Mouse (Mus musculus): ENCODE data around the gene Dapk2. TPM values are rescaled to one million over a fixed set of nuclear protein-coding genes. Genes with fewer than 3 reads are reported as not detected.

Gene Dapk2
- polyA plus RNA-seq, 1 experiment from 2014 or later, result 22.8 TPM

GRCm38 (mm10) chr9:66158885-66159430 is 935 bp downstream of the Dapk2 start:
- Histone ChIP-seq H3K27me3 (ENCODE audit: control insufficient read depth, insufficient read depth, low read depth, low read length) (peaks cover 12% of the 10 kb centered on the region; the same call in 1 of the 2 replicates), H3K4me3 (ENCODE audit: low read length) (peak overlapping the region; percentile 55), H3K9ac (ENCODE audit: low read length) (no peak overlapping the region), H3K4me2 (ENCODE audit: low read depth, low read length) (peak overlapping the region; percentile 81), H3K9me3 (ENCODE audit: control insufficient read depth, low read length) (no peaks in the 10 kb centered on the region), H3K4me1 (replicated peaks; ENCODE audit: control insufficient read depth, insufficient read depth, low read length) (peaks cover 4% of the 10 kb centered on the region), H3K36me3 (ENCODE audit: control insufficient read depth, insufficient read depth, low read length) (no peaks in the 10 kb centered on the region), H3K27ac (ENCODE audit: low read length) (no peak overlapping the region)
- no peak for ATAC-seq (ENCODE audit: low read depth)
- 82% methylated on average over 6 of the region's 6 CpGs for WGBS

GRCm38 (mm10) chr9:66160155-66160554 is 2.1 kb downstream of the Dapk2 start:
- 92% methylated on average over 2 of the region's 2 CpGs for WGBS

GRCm38 (mm10) chr9:66162995-66163394 is 5.0 kb downstream of the Dapk2 start:
- 71% methylated on average over 9 of the region's 9 CpGs for WGBS
- no peak overlapping the region for H3K4me3 ChIP-seq (ENCODE audit: low read length)
- peaks cover 9% of the 10 kb centered on the region; the same call in 1 of the 2 replicates for H3K27me3 ChIP-seq (ENCODE audit: control insufficient read depth, insufficient read depth, low read depth, low read length)
- H3K27ac ChIP-seq (ENCODE audit: low read length), result no peak overlapping the region
- H3K4me2 ChIP-seq (ENCODE audit: low read depth, low read length), result no peak overlapping the region
- no peaks in the 10 kb centered on the region for H3K9me3 ChIP-seq (ENCODE audit: control insufficient read depth, low read length)
- ATAC-seq (ENCODE audit: low read depth), result no peak
- H3K36me3 ChIP-seq (ENCODE audit: control insufficient read depth, insufficient read depth, low read length), result no peaks in the 10 kb centered on the region
- no peaks in the 10 kb centered on the region; the same call in 1 of the 2 replicates for H3K4me1 ChIP-seq (replicated peaks; ENCODE audit: control insufficient read depth, insufficient read depth, low read length)
- H3K9ac ChIP-seq (ENCODE audit: low read length), result no peak overlapping the region

More at GRCm38 (mm10) chr9:66160155-66160554, 2.1 kb downstream of the Dapk2 start:
- Histone ChIP-seq H3K9ac (ENCODE audit: low read length) (no peak overlapping the region), H3K4me2 (ENCODE audit: low read depth, low read length) (no peak overlapping the region), H3K4me3 (ENCODE audit: low read length) (no peak overlapping the region), H3K9me3 (ENCODE audit: control insufficient read depth, low read length) (no peaks in the 10 kb centered on the region), H3K27ac (ENCODE audit: low read length) (no peak overlapping the region), H3K36me3 (ENCODE audit: control insufficient read depth, insufficient read depth, low read length) (no peaks in the 10 kb centered on the region), H3K4me1 (replicated peaks; ENCODE audit: control insufficient read depth, insufficient read depth, low read length) (peaks cover 4% of the 10 kb centered on the region), H3K27me3 (ENCODE audit: control insufficient read depth, insufficient read depth, low read depth, low read length) (peaks cover 12% of the 10 kb centered on the region; the same call in 1 of the 2 replicates)
- ATAC-seq (ENCODE audit: low read depth), result no peak

- no peak for ATAC-seq (ENCODE audit: low read depth)
- H3K27ac ChIP-seq (ENCODE audit: low read length), result no peak overlapping the region
- H3K4me1 ChIP-seq (replicated peaks; ENCODE audit: control insufficient read depth, insufficient read depth, low read length), result peaks cover 6% of the 10 kb centered on the region; the same call in 1 of the 2 replicates
- no peak overlapping the region for H3K9ac ChIP-seq (ENCODE audit: low read length)
- H3K4me3 ChIP-seq (ENCODE audit: low read length), result no peak overlapping the region
- WGBS, result 84% methylated on average over 5 of the region's 5 CpGs
- H3K27me3 ChIP-seq (ENCODE audit: control insufficient read depth, insufficient read depth, low read depth, low read length), result no peaks in the 10 kb centered on the region
- H3K4me2 ChIP-seq (ENCODE audit: low read depth, low read length), result no peak overlapping the region
- H3K36me3 ChIP-seq (ENCODE audit: control insufficient read depth, insufficient read depth, low read length), result no peaks in the 10 kb centered on the region
- no peaks in the 10 kb centered on the region for H3K9me3 ChIP-seq (ENCODE audit: control insufficient read depth, low read length)
Observed at GRCm38 (mm10) chr9:66167222-66167621, 9.2 kb downstream of the Dapk2 start.

- 9% methylated on average over 1 of the region's 1 CpGs for WGBS
- no peak for ATAC-seq (ENCODE audit: low read depth)
- H3K36me3 ChIP-seq (ENCODE audit: control insufficient read depth, insufficient read depth, low read length), result no peaks in the 10 kb centered on the region
- H3K9me3 ChIP-seq (ENCODE audit: control insufficient read depth, low read length), result no peaks in the 10 kb centered on the region
- H3K4me1 ChIP-seq (replicated peaks; ENCODE audit: control insufficient read depth, insufficient read depth, low read length), result peaks cover 9% of the 10 kb centered on the region
- no peak overlapping the region for H3K4me3 ChIP-seq (ENCODE audit: low read length)
- no peak overlapping the region for H3K4me2 ChIP-seq (ENCODE audit: low read depth, low read length)
- H3K27ac ChIP-seq (ENCODE audit: low read length), result no peak overlapping the region
- no peak overlapping the region for H3K9ac ChIP-seq (ENCODE audit: low read length)
- no peaks in the 10 kb centered on the region for H3K27me3 ChIP-seq (ENCODE audit: control insufficient read depth, insufficient read depth, low read depth, low read length)
Observed at GRCm38 (mm10) chr9:66168233-66168632, 10.2 kb downstream of the Dapk2 start.

- no peak overlapping the region for H3K9ac ChIP-seq (ENCODE audit: low read length)
- WGBS, result 61% methylated on average over 5 of the region's 5 CpGs
- H3K9me3 ChIP-seq (ENCODE audit: control insufficient read depth, low read length), result no peaks in the 10 kb centered on the region
- no peak overlapping the region; the same call in 1 of the 2 replicates for H3K27ac ChIP-seq (ENCODE audit: low read length)
- no peaks in the 10 kb centered on the region for H3K36me3 ChIP-seq (ENCODE audit: control insufficient read depth, insufficient read depth, low read length)
- no peaks in the 10 kb centered on the region for H3K27me3 ChIP-seq (ENCODE audit: control insufficient read depth, insufficient read depth, low read depth, low read length)
- H3K4me1 ChIP-seq (replicated peaks; ENCODE audit: control insufficient read depth, insufficient read depth, low read length), result peaks cover 9% of the 10 kb centered on the region
- H3K4me3 ChIP-seq (ENCODE audit: low read length), result no peak overlapping the region
- no peak for ATAC-seq (ENCODE audit: low read depth)
- H3K4me2 ChIP-seq (ENCODE audit: low read depth, low read length), result no peak overlapping the region
Observed at GRCm38 (mm10) chr9:66170506-66170905, 12.5 kb downstream of the Dapk2 start.

GRCm38 (mm10) chr9:66171275-66171921 is 13.4 kb downstream of the Dapk2 start:
- Histone ChIP-seq H3K9ac (ENCODE audit: low read length) (no peak overlapping the region), H3K9me3 (ENCODE audit: control insufficient read depth, low read length) (no peaks in the 10 kb centered on the region), H3K36me3 (ENCODE audit: control insufficient read depth, insufficient read depth, low read length) (no peaks in the 10 kb centered on the region), H3K4me2 (ENCODE audit: low read depth, low read length) (no peak overlapping the region), H3K4me3 (ENCODE audit: low read length) (no peak overlapping the region), H3K27ac (ENCODE audit: low read length) (peak overlapping the region; percentile 68), H3K27me3 (ENCODE audit: control insufficient read depth, insufficient read depth, low read depth, low read length) (no peaks in the 10 kb centered on the region), H3K4me1 (replicated peaks; ENCODE audit: control insufficient read depth, insufficient read depth, low read length) (peaks cover 9% of the 10 kb centered on the region)
- WGBS, result 53% methylated on average over 12 of the region's 12 CpGs
- ATAC-seq (ENCODE audit: low read depth), result peak; percentile 52

GRCm38 (mm10) chr9:66173316-66173855 is 15.4 kb downstream of the Dapk2 start:
- no peak overlapping the region for H3K9ac ChIP-seq (ENCODE audit: low read length)
- H3K4me3 ChIP-seq (ENCODE audit: low read length), result no peak overlapping the region
- H3K4me1 ChIP-seq (replicated peaks; ENCODE audit: control insufficient read depth, insufficient read depth, low read length), result peaks cover 9% of the 10 kb centered on the region
- no peaks in the 10 kb centered on the region for H3K27me3 ChIP-seq (ENCODE audit: control insufficient read depth, insufficient read depth, low read depth, low read length)
- H3K4me2 ChIP-seq (ENCODE audit: low read depth, low read length), result no peak overlapping the region
- no peaks in the 10 kb centered on the region for H3K9me3 ChIP-seq (ENCODE audit: control insufficient read depth, low read length)
- no peak overlapping the region for H3K27ac ChIP-seq (ENCODE audit: low read length)
- 88% methylated on average over 5 of the region's 5 CpGs for WGBS
- H3K36me3 ChIP-seq (ENCODE audit: control insufficient read depth, insufficient read depth, low read length), result no peaks in the 10 kb centered on the region
- ATAC-seq (ENCODE audit: low read depth), result no peak

GRCm38 (mm10) chr9:66174985-66175384 is 17.0 kb downstream of the Dapk2 start:
- Histone ChIP-seq H3K4me1 (replicated peaks; ENCODE audit: control insufficient read depth, insufficient read depth, low read length) (peaks cover 9% of the 10 kb centered on the region), H3K27ac (ENCODE audit: low read length) (no peak overlapping the region), H3K36me3 (ENCODE audit: control insufficient read depth, insufficient read depth, low read length) (no peaks in the 10 kb centered on the region), H3K27me3 (ENCODE audit: control insufficient read depth, insufficient read depth, low read depth, low read length) (no peaks in the 10 kb centered on the region), H3K4me2 (ENCODE audit: low read depth, low read length) (no peak overlapping the region), H3K9ac (ENCODE audit: low read length) (no peak overlapping the region), H3K9me3 (ENCODE audit: control insufficient read depth, low read length) (no peaks in the 10 kb centered on the region), H3K4me3 (ENCODE audit: low read length) (no peak overlapping the region)
- WGBS, result 79% methylated on average over 3 of the region's 3 CpGs
- ATAC-seq (ENCODE audit: low read depth), result no peak

All from lung, embryonic 16.5 days (tissue).